Mouse (Mus musculus) spleen, postnatal 36 days (tissue): Measurements from ENCODE around the gene Foxr1.
"Not testable (repeated sequence)": the region's sequence is repeated elsewhere in the genome, so short reads cannot be mapped to it uniquely, and the experiment has no call there.

Experiments used
- DNase-seq, 2 experiments: peaks; one replicate each; pipeline ENCODE4 v3.0.0; 2022; ENCODE audit warnings: low spot score in 2 of 2, mixed read lengths in 1 of 2

Foxr1 gene

DNA sequence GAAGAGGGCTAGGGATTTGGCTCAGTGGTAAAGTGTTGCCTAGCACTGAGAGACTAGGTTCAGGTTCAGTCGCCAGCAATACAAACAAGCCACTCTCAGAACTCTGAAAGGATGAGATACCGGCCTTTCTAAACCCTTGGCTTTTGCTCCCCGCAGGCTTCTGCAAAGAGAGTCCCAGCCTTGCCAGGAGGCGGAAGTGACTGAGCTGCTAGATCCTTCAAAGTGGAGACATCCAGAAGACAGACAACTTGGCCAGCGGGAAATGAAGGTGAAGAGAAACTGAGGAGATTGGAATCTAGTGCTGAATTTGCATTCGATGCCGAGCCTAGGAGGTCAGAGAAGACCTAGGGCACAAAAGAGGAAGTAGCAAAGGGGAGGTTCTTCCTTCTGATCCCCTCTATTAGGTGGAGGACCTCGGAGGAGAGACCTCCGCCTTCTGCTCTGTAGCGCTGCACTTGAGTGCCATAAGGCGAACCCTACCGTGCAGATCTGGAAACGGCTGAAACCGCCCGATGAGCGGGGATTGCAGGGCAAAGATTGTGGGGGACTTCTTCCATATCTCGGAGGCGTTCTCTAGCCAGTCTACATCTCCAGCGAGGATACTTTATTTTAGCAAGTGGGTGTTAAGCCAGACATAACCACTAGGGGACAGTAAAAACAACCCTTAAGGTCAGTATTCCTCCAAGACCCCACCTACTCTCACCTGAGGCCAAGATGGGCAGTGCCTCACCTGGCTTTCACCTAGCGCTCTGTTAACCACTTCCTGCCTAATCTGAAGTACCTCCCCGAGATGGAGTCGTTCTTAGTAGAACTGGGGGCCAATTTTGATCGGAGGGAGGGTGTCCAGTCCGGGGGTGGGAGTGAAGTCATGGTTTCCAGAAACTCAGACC is 36.6 kb upstream of the Foxr1 start:
- DNase-seq = peak; percentile 65 to 76

DNA sequence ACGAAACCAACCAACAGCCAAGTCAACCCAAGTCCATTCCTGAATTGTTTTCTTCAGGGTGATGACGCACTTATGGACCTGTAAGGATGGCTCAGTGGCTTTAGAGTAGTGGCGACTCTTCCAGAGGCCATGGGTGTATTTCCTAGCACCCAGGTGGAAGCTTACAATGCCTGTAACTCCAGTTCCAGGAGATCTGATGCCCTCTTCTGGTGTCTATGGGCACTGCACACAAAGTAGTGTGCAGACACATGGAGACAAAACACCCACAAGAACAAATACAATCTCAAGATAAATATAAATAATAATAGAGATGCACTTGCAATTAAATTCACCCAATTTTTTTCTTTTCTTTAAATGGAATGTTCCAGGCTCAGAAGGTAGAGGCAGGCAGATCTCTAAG is 35.0 kb upstream of the Foxr1 start:
- DNase-seq = no peak

DNA sequence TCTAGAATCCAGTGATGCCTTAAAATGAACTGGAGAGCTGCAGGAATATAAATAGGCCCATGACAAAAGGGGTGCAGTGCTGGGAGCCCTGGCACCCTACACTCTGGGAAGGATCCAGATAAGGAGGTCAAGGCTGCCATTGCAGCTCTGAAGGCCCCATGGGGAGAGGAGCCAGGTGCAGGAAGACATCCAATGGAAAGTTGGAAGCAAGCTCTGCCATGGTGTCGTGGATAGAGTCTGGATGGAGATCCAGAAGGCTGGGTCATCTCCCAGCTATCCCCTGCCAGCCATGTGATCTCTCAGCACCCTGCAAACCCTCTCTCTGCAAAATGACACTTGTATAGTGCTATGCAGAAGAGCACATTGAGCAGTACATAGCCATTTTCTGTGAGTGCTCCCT is 33.4 kb upstream of the Foxr1 start:
- no peak for DNase-seq

DNA sequence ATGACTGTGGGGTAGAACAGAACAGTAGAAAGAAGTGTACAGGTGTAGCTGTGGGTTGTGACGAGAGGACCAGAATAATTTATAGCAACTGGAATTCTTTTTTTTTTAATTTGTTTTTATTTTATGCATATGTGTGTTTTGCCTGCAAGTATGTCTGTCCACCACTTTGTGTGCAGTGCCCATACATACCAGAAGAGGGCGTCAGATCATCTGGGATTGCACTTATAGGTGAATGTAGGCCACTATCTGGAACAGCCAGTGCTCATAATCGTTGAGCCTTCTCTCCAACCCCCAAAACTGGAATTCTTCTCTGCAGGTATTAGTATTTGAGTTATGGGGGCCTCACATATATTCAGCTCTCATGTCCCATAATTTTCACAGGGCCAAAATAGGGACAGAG is 32.2 kb upstream of the Foxr1 start:
- no peak for DNase-seq

DNA sequence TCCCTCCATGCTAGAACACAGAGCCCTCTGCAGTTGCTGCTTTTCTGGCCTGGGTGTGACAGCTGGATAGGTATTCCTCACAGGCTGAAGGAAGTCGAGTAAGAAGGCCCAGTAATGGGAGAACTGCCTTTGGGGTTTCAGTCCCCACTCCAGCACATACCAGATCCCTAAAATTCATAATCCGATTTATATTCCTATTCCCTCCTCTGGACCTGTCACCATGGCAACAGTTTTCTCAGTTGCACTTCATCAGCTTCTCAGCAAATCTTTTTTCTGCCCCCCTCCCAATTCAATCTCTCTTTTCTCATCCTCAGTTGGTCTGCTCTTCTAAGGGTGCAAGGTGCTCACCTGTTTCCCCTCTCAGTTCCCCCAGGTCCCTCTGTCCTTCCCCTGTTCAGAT is 27.9 kb upstream of the Foxr1 start:
- no peak for DNase-seq

DNA sequence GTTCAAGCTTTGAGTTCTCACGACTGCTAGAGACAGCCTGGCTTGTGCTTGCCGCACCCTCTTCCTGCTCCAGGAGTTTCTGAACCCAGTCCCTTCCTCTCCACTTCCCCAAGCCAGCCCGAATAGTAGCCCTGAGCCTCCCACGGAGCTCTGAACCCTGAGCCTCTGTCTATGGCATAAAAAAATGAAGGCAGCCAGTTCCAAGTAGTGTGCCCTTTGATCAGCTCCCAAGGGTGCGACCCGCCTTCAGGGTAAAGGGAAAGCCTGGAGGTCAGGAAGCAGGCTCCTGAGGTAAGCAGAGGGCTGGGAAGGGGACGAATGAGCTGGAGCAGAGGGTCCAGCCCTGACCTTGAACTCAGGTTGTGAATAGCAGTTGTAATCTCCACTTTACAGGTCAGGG is 27.3 kb upstream of the Foxr1 start:
- no peak for DNase-seq

DNA sequence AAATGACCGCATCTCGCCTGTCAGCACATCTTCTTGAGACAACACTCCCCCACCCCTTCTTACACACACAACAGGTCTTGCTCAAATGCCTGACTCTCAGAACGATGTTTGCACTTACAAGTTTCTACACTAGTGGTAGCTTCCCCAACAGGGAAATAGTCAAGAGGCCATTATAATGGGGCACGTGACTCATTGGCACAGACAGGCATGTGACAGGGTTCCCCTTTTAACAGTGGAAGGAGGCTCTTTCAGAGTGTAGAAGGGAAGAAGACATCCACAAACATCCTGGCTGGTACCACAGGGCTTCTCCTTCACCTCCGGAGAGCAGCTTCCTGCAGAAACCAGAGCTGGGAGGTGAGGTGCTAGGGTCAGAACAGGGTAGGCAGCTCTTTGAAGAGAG is 21.0 kb upstream of the Foxr1 start:
- peak; percentile 39 to 53 for DNase-seq

DNA sequence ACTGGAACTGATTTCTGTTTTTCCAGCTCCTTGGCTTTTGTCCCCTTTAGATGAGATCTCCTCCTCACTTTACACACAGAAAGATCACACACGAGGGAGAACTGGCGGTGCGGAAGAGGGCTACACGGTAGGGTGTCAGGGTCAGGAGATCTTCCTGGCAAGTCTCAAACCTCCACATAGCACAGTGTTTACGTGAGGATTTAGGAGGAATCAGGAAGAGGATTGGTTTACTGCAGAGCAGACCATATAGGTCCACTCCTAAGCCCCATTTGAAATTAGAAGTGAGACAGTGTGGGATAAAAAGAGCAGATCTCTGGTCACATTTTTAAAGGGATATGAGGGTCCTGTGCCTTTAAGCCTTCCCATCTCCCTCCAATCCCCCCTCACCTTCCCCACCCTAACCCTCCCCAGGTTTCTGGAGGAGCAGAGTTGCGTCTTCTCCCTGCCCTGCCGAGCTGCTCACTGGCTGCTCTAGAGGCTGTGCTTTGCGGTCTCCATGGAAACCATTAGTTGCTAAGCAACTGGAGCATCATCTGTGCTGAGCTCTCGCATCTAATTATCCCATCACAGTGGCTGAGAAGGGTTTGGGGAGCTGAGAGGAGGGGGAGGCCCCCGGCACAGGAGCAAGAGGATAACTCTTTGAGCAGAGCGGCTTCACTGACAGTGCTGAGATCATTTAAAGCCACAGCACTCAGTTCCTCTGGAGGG is 16.3 kb upstream of the Foxr1 start:
- no peak for DNase-seq

DNA sequence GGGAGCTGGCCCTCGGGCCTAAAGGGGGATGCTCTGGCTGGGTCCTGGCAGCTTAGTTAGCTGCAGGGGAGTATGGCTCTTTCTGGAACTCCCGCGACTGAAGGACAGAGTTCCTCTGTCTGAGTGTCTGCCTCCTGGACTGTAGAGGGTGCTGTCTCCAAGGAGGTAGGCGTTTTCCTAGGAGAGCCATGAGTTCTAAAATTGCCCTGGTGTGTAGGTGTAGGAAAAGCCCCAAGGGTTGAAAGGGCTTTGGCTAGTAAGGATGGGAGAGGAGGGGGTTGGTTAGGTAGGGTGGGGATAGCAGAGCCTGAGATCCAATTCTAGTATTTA is 13.9 kb upstream of the Foxr1 start, which contains the start of gene Upk2:
Gene Upk2, minus strand, starts transcription at position 86 of the 330 bp plus-strand sequence.
- no peak for DNase-seq

DNA sequence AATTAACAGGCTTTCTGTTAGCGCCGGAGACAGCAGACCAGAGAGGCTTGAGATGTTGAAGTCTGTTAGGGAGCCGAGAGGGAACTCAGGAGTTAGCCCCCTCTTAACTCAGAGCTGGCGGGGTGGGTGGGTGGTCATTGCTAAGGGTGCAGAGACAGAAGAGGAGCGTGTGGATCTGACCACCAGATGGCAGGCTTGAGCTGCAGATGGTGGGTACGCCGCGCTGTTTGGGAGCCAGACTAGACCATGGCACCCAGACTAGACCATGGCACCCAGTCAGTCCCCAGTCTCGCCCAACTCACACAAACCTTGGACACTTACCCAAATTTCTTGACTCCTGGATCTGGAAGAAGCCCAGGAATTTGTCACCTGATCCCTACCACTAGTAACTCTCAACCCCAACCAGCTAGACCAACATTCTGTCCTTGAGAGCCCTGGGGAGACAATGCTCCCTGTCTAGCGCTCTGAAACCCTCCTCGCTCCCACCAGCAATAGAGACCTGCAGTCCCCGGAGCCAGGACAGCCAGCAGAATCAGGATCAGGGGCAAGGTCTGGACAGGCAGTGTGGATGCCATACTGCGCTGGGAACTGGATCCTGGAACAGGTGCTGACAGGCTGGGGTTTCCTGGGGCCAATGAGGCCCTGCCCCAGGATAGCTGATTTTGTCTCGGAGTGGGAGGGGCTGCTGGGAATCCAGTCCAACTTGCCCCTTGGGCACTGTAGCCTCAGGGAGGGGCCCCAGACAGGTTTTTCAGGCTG is 13.4 kb upstream of the Foxr1 start:
- DNase-seq = peak; percentile 72 to 77

DNA sequence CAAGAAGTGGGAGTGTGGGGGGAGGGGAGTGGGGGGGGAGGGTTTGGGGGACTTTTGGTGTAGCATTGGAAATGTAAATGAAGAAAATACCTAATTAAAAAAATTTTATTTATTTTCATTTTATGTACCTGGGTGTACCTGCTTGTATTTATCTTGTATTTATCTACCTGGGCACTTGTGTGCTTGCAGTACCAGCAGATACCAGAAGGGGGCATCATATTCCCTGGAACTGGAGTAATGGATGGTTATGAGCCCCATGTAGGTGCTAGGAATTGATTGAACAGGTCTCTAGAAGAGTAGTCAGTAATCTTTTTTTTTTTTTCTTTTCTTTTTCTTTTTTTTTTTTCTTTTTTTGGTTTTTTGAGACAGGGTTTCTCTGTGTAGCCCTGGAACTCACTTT is 9.5 kb upstream of the Foxr1 start:
- no peak for DNase-seq

DNA sequence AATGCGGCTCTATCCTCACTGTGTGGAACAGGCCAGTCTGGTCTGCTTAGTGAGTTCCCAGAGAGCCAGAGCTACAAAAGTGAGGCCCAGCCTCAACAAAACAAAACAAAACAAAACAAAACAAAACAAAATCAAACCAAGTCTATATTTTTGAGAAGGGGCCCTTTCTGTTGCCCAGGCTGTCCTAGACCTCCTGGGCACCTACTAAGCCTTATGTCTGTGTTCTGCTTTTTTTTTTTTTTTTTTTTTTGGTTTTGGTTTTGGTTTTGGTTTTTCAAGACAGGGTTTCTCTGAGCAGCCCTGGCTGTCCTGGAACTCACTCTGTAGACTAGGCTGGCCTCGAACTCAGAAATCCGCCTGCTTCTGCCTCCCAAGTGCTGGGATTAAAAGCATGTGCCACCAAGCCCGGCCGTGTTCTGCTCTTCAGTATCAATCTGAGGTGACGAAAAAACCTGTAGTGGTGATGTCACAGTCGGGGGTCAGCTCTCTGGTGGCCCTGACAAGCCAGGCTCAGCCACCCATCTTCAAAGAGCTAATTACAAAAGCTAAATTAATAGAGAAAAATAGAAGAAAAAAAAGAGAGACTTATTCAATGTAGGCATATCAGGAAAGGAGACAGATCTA is 3.6 kb upstream of the Foxr1 start:
- not testable (repeated sequence) for DNase-seq

DNA sequence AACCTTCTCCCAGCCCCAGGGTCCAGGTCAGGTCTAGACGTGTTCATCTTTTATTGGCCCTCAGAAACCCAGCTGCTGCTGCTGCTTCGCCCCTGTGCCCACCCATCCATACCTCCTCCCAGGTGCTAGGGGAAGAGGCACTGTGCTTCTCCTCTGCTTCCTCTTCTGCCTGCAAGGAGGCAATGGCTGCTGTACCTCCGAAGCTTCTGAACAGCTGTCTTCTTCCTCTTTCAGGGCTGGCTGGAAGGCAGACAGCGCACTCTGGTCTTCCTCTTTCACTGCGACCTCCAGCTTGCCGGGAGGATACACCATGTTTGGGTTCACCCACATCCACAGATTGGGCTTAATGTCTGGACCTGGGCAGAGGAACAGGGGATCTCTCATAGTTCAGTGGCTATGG is 5.2 kb downstream of the Foxr1 start:
- DNase-seq = peak; percentile 75 to 76

DNA sequence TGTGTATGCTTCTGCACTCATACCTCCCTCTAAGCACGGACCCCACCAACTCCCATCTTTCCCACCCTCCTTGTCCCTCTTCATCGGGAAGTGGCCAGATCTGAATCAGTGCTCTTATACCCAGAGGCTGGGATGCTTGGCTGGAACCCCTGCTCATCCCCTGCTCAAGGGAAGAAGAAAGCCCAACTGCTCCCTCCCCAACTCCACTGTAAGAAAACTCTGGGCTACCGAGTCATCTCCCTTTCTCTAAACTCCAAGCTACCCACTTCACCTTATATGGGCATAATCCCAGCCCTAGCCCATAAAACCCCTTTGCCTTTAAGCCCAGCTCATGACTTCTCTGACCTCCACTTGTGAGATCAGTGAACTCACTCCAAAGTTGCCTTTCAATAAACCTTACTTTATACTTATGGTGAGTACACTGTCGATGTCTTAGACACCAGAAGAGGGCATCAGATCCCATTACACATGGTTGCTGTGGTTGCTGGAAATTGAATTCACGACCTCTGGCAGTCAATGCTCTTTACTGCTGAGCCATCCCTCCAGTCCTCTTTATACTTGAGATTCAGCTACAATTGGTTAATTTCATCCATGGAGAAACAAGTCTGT is 8.3 kb downstream of the Foxr1 start:
- DNase-seq = no peak

DNA sequence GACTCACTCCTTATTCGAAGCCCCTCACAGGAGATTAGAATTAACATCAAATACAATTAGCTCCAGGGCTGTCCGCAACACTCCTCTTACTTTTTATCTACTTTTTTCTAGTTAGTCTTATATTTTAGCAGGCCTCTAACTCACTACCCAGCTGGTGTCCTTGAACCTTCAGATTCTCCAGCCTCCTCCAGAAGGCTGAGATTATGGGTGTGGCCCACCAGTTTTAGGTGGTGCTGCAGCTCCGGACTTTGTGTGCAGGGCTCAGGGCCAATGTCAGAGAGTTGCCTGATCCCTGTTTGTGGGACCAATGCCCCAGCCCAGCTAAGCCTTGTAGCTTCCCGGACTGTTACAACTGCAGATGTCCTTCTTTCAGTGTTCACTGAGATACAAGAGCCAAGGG is 17.4 kb downstream of the Foxr1 start:
- DNase-seq = no peak

DNA sequence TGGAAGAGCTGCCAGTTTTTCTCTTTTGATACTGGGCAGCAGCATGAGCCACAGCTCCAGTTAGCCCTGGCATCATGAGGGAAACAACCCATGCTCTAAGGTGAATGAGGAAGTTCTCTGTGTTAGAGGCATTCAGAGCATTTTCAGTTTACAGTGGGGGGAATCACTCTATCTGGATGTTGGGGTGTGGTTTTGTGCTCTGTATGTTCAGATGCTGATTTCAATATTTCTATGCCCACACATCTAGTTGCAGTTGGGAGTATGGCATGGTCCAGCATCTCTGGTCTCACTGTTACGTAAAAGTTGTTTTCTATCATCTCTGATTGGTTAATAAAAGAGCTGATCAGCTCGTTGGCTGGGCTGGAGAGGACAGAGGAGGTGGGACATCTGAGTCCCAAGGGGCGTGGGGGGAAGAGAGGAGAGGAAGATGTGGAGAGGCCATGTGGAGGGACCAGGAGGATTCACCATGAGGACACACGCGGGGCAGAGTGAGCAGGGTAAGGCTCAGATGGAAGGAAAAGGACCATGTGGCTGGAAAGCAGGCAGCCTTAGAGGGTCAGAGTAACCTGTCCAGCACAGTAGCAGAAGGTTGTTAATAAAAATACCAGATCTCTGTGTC is 20.5 kb downstream of the Foxr1 start:
- no peak for DNase-seq

DNA sequence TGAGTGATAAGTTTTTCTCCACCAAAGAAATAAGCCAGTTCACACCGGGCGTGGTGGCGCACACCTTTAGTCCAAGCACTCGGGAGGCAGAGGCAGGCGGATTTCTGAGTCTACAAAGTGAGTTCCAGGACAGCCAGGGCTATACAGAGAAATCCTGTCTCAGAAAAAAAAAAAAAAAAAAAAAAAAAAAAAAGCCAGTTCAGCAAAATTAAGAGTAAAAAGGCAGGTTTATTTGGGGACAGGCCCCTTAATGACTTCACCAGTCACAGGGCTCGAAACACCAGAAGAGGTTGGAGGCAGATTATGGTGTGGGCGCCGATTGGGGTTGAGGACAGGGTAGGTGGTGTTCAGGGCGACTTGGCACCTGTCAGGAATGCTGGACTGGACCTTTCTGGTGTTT is 21.2 kb downstream of the Foxr1 start:
- DNase-seq = not testable (repeated sequence)

DNA sequence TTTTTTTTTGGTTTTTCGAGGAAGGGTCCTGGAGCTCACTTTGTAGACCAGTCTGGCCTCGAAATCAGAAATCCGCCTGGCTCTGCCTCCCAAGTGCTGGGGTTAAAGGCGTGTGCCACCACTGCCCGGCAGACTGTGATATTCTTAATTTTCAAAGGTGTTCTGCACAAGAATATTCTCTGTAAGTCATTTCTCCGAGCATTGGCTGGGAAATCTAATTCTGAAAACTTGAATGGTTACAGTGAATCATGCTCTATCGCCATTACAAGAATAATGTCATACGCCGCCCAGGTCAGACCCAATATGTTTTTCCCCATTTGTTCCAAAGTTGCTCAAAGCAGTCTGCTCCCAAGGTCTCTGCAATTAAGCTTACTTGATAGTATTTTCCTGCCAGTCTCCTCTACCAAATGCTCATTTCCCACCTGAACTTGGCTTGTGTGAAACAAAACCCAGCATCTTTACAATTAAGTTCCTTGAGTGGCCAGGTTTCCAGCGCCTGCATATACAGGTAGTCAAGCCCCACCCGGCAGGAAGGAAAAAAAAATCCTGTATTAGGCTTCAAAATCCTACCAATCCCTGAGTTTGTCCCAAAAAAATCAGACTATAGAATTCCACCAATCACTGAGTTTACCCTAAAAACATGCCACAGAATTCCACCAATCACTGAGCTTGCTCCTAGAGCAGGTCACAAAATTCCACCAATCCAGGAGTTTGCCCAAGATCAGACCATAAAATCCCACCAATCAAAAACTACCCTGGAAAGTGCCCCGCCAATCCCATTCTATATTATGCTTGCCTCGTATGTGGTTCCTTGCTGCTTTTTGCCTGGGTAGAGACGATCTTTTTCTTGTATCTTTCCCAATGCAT is 22.2 kb downstream of the Foxr1 start, which contains the start of gene Ccdc84:
Gene Ccdc84, minus strand, starts transcription at position 51 of the 867 bp plus-strand sequence.
- DNase-seq = no peak

DNA sequence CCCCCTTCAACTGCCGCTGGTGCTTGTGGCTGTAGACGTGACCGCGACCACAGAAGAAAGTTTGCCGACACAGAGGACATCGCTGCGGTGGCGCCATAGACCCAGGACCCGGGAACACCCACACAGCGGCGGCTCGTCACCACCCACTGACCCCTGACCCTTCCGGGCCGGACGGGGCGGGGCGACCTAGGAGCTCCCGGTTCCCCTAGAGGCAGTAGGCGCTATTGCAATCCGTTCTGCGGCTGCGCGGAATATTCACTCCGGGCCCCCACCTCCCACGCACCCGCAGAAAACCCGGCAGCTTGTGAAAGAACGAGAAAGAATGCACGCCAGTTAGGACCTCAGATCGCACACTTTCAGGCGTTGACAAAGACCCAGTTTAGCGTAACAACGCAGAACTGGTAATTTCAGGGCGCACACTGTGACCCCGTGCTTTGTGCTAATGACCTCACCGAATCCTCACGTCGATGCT is 23.0 kb downstream of the Foxr1 start:
- peak; percentile 90 to 93 for DNase-seq
